Mouse (Mus musculus) liver, embryonic 15.5 days (tissue): ENCODE measurements around the gene Hoxd12. TPM values are rescaled to one million over a fixed set of nuclear protein-coding genes. Genes with fewer than 3 reads are reported as not detected.

Experiments
- ATAC-seq: fragments of 200-750 bp; cut with Nextera tagmentation; 2 replicates; pipeline ENCODE4 v1.8.0; 2017; ENCODE audit warnings: moderate number of reproducible peaks, mild to moderate bottlenecking, moderate library complexity; ENCODE audit not compliant: insufficient read depth
- H3K27ac ChIP-seq: fragments of 300-500 bp; sonication (generic); replicated peaks from 2 replicates; pipeline ENCODE4 v1.5.1; 2015; ENCODE audit warnings: mild to moderate bottlenecking, inconsistent platforms
- H3K27me3 ChIP-seq: fragments of 300-500 bp; sonication (generic); 2 replicates; pipeline ENCODE4 v1.6.1; 2015; ENCODE audit warnings: mild to moderate bottlenecking, inconsistent platforms
- H3K36me3 ChIP-seq: fragments of 300-500 bp; sonication (generic); replicated peaks from 2 replicates; pipeline ENCODE4 v1.6.1; 2015; ENCODE audit warnings: moderate library complexity, mild to moderate bottlenecking, inconsistent platforms
- H3K4me1 ChIP-seq: fragments of 300-500 bp; sonication (generic); replicated peaks from 2 replicates; pipeline ENCODE4 v1.6.1; 2015; ENCODE audit warnings: inconsistent platforms
- H3K4me2 ChIP-seq: fragments of 300-500 bp; sonication (generic); 2 replicates; pipeline ENCODE4 v1.6.1; 2015; ENCODE audit warnings: moderate library complexity, mild to moderate bottlenecking, inconsistent platforms
- H3K4me3 ChIP-seq: fragments of 300-500 bp; sonication (generic); replicated peaks from 2 replicates; pipeline ENCODE4 v1.5.1; 2015; ENCODE audit warnings: mild to moderate bottlenecking, inconsistent platforms
- H3K9ac ChIP-seq: fragments of 300-500 bp; sonication (generic); 2 replicates; pipeline ENCODE4 v1.6.1; 2015; ENCODE audit warnings: moderate library complexity, mild to moderate bottlenecking, inconsistent platforms
- H3K9me3 ChIP-seq: fragments of 300-500 bp; sonication (generic); replicated peaks from 2 replicates; pipeline ENCODE4 v1.6.1; 2016; ENCODE audit warnings: inconsistent platforms
- WGBS: fragments of 180-500 bp; shearing (Covaris S2); methylation state at CpG from one replicate; pipeline ENCODE4 v1.1.7; 2015; ENCODE audit warnings: mixed read lengths; ENCODE audit not compliant: insufficient replicate concordance; 5-methylcytosine and 5-hydroxymethylcytosine counted together
- polyA plus RNA-seq: library from polyadenylated mRNA; unstranded; fragments of >200 nt; fragmentation: Nextera tagmentation; extraction: Ambion mirVana; gene quantifications from 2 replicates; pipeline ENCODE4 v1.2.1, GENCODE M21; 2015

The Hoxd12 gene
- polyA plus RNA-seq, 1 experiment from 2014 or later: not detected

DNA sequence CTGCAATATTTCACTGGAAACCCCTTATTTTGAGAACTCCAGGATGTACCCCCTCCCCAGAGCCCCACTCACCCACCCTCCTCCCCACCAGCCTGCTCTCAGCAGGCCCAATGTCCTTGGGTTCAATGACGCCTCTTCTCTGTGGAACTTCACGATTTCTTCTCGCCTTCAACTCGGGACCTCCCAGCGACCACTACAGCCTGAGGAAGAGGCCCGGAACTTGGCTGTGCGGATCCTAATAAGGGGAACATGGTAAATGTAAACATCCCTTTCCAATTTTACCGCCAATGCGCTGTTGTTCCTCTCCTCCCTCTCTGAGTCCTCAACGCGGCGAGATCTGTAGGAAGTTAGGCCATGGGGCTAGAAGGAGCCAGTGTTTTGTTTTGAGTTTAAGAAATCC lies 9.3 kb downstream of the Hoxd12 start:
- Histone ChIP-seq H3K4me3 (no peak overlapping the region), H3K36me3 (no peaks in the 10 kb centered on the region), H3K27me3 (peaks cover 99% of the 10 kb centered on the region), H3K9ac (no peak overlapping the region), H3K4me2 (no peak overlapping the region), H3K4me1 (peaks cover 9% of the 10 kb centered on the region), H3K27ac (no peak overlapping the region), H3K9me3 (no peaks in the 10 kb centered on the region)
- under 1% methylated on average over 12 of the region's 12 CpGs for WGBS
- no peak for ATAC-seq

DNA sequence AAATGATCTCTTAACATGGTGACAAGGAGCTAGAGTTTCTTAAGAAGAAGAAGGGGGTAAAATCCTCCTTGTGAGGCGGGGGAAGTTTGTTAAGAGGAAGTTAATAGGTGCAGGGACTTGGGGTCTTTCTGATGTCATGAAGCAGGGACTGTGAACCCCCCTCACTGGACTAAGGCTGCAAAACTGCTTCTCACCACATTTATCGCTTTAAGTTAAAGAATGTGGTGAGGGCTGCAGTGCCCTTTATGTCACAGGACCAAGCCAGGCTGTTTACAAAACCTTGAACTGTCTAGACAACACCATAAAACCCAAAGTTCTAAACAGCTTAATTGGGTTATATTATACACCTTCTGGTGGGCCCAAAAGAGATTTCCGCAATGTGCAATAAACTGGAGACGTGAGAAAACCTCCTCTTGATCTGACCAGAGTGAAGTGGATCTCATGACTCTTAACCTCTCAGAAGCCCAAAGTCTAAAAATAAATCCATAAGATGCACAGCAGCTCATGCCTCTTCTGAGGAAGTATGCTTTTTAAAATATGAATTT lies 10.3 kb downstream of the Hoxd12 start:
- Histone ChIP-seq H3K9me3 (no peaks in the 10 kb centered on the region), H3K36me3 (no peaks in the 10 kb centered on the region), H3K27me3 (peaks cover 99% of the 10 kb centered on the region), H3K4me2 (no peak overlapping the region), H3K27ac (no peak overlapping the region), H3K9ac (no peak overlapping the region), H3K4me1 (peaks cover 9% of the 10 kb centered on the region), H3K4me3 (no peak overlapping the region)
- 9% methylated on average over 4 of the region's 4 CpGs for WGBS
- ATAC-seq: no peak

DNA sequence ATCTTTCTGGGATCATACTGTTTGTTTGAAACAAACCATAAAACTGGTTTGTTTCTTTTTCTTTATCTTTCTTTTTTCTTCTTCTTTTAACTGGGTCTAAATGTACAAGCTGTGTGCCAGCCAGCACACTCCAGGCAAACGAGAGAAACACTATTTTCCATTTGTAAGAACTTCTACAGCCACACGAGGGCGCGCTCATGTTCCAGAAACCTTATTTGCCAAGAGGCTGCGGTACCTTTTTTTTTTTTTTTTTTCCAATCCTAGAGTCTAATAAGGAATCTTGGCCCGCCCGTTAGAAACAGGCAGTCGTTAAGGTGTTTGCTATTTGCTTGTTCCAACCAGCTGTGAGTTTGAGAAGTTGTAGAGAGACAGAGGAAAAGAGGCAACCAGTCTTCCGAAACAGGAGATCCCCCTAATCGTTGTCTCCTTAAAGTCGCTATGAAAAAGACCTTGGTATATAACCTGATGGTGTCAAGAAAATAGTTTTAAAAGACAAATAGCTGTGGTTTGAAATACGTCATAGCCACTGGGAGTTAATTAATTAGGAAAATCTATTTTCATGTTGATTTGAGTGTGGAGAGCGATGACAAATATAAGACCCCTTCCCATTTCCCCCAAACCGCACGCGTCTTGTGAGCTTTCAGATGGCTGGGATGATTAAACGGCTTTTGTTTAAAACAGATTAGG lies 11.6 kb downstream of the Hoxd12 start:
- Histone ChIP-seq H3K4me3 (no peak overlapping the region), H3K36me3 (no peaks in the 10 kb centered on the region), H3K27me3 (peaks cover 99% of the 10 kb centered on the region), H3K4me2 (no peak overlapping the region), H3K9me3 (no peaks in the 10 kb centered on the region), H3K27ac (no peak overlapping the region), H3K4me1 (peaks cover 9% of the 10 kb centered on the region), H3K9ac (no peak overlapping the region)
- WGBS: 5% methylated on average over 17 of the region's 17 CpGs
- ATAC-seq: no peak

DNA sequence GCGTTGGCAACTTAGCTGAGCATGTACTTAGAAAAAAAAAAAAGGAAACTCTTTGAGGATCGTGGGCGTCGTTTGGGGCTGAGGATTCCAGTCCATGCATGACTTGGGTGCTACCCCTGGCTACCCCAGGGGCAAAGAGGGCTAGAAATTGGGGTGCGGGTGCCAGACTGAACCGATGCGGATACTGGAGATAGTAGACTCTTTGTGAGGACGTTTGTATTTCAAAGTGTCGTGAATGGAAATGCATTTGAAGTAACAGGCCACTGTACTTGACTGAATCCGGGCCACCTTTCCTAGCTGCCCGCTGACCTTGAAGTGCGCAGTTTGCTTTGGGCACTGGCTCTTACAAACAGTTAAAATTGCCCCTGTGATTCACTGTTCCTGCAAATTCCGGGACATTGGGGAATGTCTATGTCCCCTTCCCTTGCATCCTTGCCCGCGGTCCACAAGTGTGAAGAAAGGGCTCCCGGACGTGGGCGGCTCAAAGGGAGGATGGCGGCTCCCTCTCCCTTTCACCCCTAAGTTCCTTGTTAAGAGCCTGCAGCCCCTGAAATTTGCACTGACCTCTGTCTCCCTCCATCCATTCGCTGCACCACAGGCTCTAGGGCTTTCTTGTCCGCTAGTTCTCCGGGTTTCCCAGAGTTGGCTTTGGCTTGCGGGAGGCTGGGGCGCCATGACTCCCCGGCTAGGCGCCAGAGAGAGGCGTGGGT lies 12.3 kb downstream of the Hoxd12 start:
- H3K27me3 ChIP-seq: peaks cover 99% of the 10 kb centered on the region
- 2% methylated on average over 27 of the region's 27 CpGs for WGBS
- no peak overlapping the region for H3K9ac ChIP-seq
- no peaks in the 10 kb centered on the region for H3K36me3 ChIP-seq
- no peak overlapping the region for H3K4me2 ChIP-seq
- ATAC-seq: no peak
- no peaks in the 10 kb centered on the region for H3K9me3 ChIP-seq
- H3K4me1 ChIP-seq: peaks cover 5% of the 10 kb centered on the region
- H3K4me3 ChIP-seq: no peak overlapping the region
- no peak overlapping the region for H3K27ac ChIP-seq

DNA sequence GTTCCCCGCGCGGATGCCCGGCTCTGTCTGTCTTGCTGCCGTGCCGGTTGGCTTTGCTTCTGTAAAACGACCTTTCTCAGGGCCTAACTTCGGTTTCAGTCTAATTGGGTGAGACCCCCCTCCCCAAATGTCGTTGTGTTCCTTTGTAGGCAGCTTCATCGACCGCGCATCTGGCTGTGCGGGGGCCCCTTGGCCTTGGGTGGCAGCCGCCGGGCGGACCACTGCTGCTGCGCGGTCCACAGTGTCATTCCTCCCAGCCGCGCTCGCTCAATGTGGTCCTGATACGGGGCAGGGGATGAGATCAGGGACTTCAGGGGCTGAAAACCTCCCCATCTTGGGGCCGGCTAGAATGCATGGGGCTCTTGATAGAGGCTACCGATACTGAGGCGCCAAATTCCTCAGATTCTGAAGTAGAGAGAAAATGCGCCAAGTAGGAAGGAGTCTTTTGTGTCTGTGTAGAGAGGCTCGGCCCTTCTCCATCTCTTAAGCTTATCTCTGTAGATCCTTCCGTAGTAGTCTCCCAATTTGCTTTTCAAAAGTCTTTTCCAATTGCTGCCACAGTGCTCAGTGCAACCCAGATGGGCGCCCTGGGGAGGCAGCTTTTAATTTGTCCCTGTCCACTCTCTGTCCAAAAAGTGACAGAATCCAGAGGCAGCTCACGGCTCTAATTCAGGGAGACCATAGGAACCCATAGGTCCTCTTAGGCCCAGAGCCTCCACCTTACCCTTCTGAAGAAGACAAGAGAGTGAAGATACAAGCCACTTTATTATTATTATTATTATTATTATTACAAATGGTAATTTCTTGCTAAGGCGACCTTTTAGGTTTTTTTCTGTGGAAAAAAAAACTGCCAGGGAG lies 13.1 kb downstream of the Hoxd12 start:
- Histone ChIP-seq H3K36me3 (no peaks in the 10 kb centered on the region), H3K4me1 (no peaks in the 10 kb centered on the region), H3K9ac (no peak overlapping the region), H3K4me3 (no peak overlapping the region), H3K27me3 (peaks cover 99% of the 10 kb centered on the region), H3K27ac (no peak overlapping the region), H3K9me3 (no peaks in the 10 kb centered on the region), H3K4me2 (no peak overlapping the region)
- ATAC-seq: no peak
- WGBS: 2% methylated on average over 31 of the region's 31 CpGs

DNA sequence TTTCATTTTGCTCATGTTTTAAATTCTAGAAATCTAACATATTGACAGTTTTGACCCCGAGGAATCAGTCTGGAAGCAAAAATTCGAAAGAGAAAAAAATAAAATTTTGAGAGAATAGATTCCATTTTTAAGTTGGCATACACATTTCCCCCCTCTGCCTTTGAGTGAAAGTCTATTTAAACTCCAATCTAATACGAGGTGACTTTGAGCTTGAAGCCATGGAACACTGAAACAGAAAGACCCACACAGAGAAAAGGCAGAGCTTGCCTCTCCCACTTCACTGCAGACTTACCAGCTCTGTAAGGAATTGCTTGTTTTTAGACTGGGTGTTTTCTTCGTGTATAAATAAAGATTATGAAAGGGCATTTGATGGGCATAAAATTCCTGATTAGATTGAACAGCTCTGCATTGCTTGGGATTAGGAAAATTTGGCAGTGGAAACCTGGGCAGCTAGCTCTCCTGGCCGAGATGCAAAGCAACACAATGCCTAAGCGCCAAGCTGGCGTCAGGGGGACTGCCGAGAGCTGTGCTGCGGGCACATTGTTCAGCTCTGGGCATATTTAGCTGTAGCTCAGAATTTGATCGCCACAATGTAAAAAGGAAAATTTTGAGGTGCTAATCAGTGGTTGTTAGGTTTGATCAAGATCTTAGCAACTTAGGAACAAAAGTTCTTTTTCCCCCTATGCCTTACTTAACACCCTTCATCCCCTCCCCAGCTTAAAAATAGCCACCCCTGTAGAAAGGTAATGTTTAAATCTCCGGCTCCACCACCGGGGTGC lies 14.2 kb downstream of the Hoxd12 start:
- WGBS: 4% methylated on average over 12 of the region's 12 CpGs
- Histone ChIP-seq H3K9me3 (no peaks in the 10 kb centered on the region), H3K4me1 (no peaks in the 10 kb centered on the region), H3K4me3 (no peak overlapping the region), H3K36me3 (no peaks in the 10 kb centered on the region), H3K27ac (no peak overlapping the region), H3K9ac (no peak overlapping the region), H3K4me2 (no peak overlapping the region), H3K27me3 (peaks cover 99% of the 10 kb centered on the region)
- ATAC-seq: no peak

DNA sequence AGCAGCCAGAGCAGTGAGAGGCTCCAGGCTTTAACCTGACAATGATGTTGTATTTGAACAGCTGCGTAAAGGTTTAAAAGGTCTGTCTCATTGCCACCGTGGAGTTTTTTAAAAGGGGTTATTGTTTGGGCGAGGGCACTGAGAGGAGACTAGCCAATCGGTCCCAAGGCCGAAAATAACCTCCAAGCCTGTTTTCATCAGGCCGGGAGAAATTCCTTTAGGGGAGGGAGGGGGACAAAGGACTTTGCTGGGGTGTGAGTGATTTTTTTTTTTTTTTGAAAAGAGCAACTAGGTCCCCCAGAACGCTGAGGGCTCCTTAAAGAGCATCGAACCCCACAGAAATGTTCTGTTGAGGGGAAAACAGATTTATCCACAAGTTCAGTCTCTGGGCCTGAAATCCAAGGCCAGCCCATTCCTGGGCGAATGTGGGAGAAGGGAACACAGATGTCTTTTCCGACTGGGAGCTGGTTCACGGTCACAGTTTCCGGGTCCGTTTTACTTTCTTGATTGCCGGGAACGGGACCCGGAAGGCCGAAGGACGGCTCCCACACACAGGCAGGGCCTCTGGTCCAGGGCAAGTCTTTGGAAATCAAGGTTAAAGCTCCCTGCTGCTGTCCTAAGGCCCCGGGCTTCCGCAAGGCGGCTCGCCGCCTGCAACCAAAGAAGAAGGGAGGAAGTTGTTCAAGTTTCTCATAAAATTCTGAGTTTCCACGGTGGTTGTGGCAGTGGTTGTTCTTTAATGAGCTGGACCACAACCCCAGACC lies 14.9 kb downstream of the Hoxd12 start:
- Histone ChIP-seq H3K27me3 (peaks cover 99% of the 10 kb centered on the region), H3K9ac (no peak overlapping the region), H3K36me3 (no peaks in the 10 kb centered on the region), H3K4me2 (no peak overlapping the region), H3K4me1 (no peaks in the 10 kb centered on the region), H3K27ac (no peak overlapping the region), H3K4me3 (no peak overlapping the region), H3K9me3 (no peaks in the 10 kb centered on the region)
- under 1% methylated on average over 24 of the region's 24 CpGs for WGBS
- ATAC-seq: no peak

DNA sequence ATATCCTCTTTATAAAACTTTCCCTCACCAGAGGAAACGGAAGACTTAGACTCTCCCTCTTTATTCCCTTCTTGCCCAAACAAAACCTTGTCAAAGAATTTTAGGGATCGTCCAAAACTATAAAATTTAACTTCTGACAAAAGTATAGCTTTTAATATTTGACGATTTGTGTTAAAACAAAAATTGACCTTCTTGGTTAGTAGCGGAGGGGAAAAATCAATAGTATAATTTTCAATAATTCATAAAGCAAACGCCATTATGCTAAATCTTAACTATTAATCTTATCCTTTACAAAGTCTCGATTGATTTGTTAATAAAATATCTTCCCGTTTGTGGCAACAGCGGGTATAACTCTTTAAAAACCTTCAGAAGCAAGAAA lies 15.5 kb downstream of the Hoxd12 start:
- H3K4me1 ChIP-seq: no peaks in the 10 kb centered on the region
- no peaks in the 10 kb centered on the region for H3K9me3 ChIP-seq
- H3K27ac ChIP-seq: no peak overlapping the region
- no peak overlapping the region for H3K4me3 ChIP-seq
- H3K4me2 ChIP-seq: no peak overlapping the region
- peaks cover 99% of the 10 kb centered on the region for H3K27me3 ChIP-seq
- WGBS: 4% methylated on average over 8 of the region's 8 CpGs
- H3K9ac ChIP-seq: no peak overlapping the region
- no peak for ATAC-seq
- no peaks in the 10 kb centered on the region for H3K36me3 ChIP-seq

DNA sequence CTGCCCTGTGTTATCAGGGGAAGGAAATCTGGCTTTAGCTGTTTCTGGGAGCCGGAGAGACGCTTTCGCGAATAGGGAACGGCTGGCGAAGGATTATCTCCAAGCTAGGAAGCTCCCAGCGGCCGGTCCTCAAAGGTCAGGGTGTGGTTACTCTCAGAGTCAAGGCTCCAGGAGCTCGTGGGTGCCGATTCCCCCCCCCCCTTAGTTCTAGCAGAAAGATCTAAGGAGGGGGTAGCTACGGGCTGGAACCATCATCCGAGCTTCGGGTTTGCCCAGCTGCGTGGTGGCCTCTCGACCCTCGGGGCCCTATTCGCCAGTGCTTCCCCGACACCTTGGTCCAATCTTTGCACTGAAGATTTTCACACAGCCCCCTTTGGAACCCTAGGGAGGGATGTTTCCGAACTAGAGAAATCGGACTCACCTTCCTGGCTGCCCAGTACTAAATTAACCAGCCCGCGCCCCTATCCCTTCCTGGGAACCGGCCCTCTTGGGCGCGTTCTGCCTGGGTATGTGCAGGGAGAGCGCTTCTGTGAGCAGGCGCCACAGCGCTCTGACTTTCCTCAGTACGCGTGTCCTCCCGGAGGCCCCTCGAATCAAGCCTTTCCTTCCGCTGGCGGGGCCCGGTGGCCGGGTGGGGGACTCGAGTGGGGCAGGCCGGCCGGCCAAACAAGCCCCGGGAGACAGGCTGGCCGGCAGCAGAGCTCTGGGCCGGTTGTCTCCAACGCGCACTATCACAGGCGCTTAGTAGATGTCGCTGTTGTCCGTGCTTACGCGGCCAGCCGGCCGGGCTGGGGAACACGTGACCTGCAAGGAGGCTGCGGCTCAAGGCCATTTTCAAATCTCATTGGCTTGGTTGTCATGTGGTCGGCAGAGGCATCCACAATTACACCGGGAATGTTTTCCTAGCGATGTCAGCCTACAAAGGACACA lies 16.5 kb downstream of the Hoxd12 start, which contains the start of gene Hoxd10:
Gene Hoxd10, plus strand, starts transcription at position 903 of the 930 bp plus-strand sequence.
- no peak for ATAC-seq
- Histone ChIP-seq H3K36me3 (no peaks in the 10 kb centered on the region), H3K4me1 (no peaks in the 10 kb centered on the region), H3K9ac (no peak within 1 kb of the TSS), H3K27me3 (peaks cover 100% of the 10 kb centered on the region), H3K4me2 (no peak within 1 kb of the TSS), H3K27ac (no peak within 1 kb of the TSS), H3K4me3 (no peak within 1 kb of the TSS), H3K9me3 (no peaks in the 10 kb centered on the region)
- WGBS: 2% methylated on average over 56 of the region's 56 CpGs
